Mouse (Mus musculus) limb, embryonic 13.5 days (tissue): ENCODE data around the gene Trim24. TPM values are rescaled to one million over a fixed set of nuclear protein-coding genes. Genes with fewer than 3 reads are reported as not detected.
"Not testable (repeated sequence)": the region's sequence is repeated elsewhere in the genome, so short reads cannot be mapped to it uniquely, and the experiment has no call there.

Experiments
- ATAC-seq: fragments of 200-750 bp; cut with Nextera tagmentation; 2 replicates; pipeline ENCODE4 v1.8.0; 2017; ENCODE audit warnings: low read depth, moderate number of reproducible peaks, moderate TSS enrichment; ENCODE audit not compliant: low FRiP score
- H3K27ac ChIP-seq: fragments of 300-500 bp; sonication (generic); 2 replicates; pipeline ENCODE4 v1.5.1; 2015; ENCODE audit warnings: inconsistent platforms, mild to moderate bottlenecking, moderate library complexity
- H3K27me3 ChIP-seq: fragments of 300-500 bp; sonication (generic); 2 replicates; pipeline ENCODE4 v1.6.1; 2015; ENCODE audit warnings: mild to moderate bottlenecking, inconsistent platforms
- H3K36me3 ChIP-seq: fragments of 300-500 bp; sonication (generic); 2 replicates; pipeline ENCODE4 v1.6.1; 2015; ENCODE audit warnings: inconsistent platforms, mild to moderate bottlenecking, moderate library complexity
- H3K4me1 ChIP-seq: fragments of 300-500 bp; sonication (generic); 2 replicates; pipeline ENCODE4 v1.6.1; 2015; ENCODE audit warnings: inconsistent platforms
- H3K4me2 ChIP-seq: fragments of 300-500 bp; sonication (generic); replicated peaks from 2 replicates; pipeline ENCODE4 v1.6.1; 2015; ENCODE audit warnings: inconsistent platforms, mild to moderate bottlenecking, moderate library complexity
- H3K4me3 ChIP-seq: fragments of 300-500 bp; sonication (generic); 2 replicates; pipeline ENCODE4 v1.5.1; 2015; ENCODE audit warnings: moderate library complexity, mild to moderate bottlenecking, inconsistent platforms
- H3K9ac ChIP-seq: fragments of 300-500 bp; sonication (generic); 2 replicates; pipeline ENCODE4 v1.6.1; 2015; ENCODE audit warnings: mild to moderate bottlenecking, inconsistent platforms
- H3K9me3 ChIP-seq: fragments of 300-500 bp; sonication (generic); 2 replicates; pipeline ENCODE4 v1.6.1; 2016; ENCODE audit warnings: inconsistent platforms
- WGBS: fragments of 180-500 bp; shearing (Covaris S2); methylation state at CpG from one replicate; pipeline ENCODE4 v1.1.7; 2015; 5-methylcytosine and 5-hydroxymethylcytosine counted together
- polyA plus RNA-seq: library from polyadenylated mRNA; unstranded; fragments of >200 nt; fragmentation: Nextera tagmentation; extraction: Ambion mirVana; gene quantifications from 2 replicates; pipeline ENCODE4 v1.2.1, GENCODE M21; 2015

The Trim24 gene
- polyA plus RNA-seq, 1 experiment from 2014 or later, result 17.5 TPM

GRCm38 (mm10) chr6:37844947-37845346 is 25.7 kb upstream of the Trim24 start:
- H3K4me1 ChIP-seq, H3K9me3 ChIP-seq, H3K27ac ChIP-seq, H3K36me3 ChIP-seq, H3K27me3 ChIP-seq, H3K4me3 ChIP-seq, ATAC-seq, H3K4me2 ChIP-seq, H3K9ac ChIP-seq: not testable (repeated sequence)
- 78% methylated on average over 6 of the region's 6 CpGs for WGBS

- H3K4me3 ChIP-seq, H3K4me1 ChIP-seq, ATAC-seq, H3K4me2 ChIP-seq, H3K9ac ChIP-seq, H3K27ac ChIP-seq, H3K27me3 ChIP-seq, H3K36me3 ChIP-seq: not testable (repeated sequence)
- 82% methylated on average over 4 of the region's 4 CpGs for WGBS
- H3K9me3 ChIP-seq, result peaks cover 10% of the 10 kb centered on the region
Observed at GRCm38 (mm10) chr6:37847531-37847930, 23.1 kb upstream of the Trim24 start.

GRCm38 (mm10) chr6:37851352-37851751 is 19.3 kb upstream of the Trim24 start:
- Histone ChIP-seq H3K4me3 (no peak overlapping the region), H3K4me1 (no peaks in the 10 kb centered on the region), H3K36me3 (no peaks in the 10 kb centered on the region), H3K27ac (no peak overlapping the region), H3K4me2 (no peak overlapping the region), H3K9me3 (peaks cover 10% of the 10 kb centered on the region), H3K27me3 (no peaks in the 10 kb centered on the region), H3K9ac (no peak overlapping the region)
- ATAC-seq, result no peak
- WGBS, result 80% methylated on average over 2 of the region's 2 CpGs

GRCm38 (mm10) chr6:37853289-37853688 is 17.3 kb upstream of the Trim24 start:
- Histone ChIP-seq H3K27me3 (no peaks in the 10 kb centered on the region), H3K27ac (no peak overlapping the region), H3K36me3 (no peaks in the 10 kb centered on the region), H3K9ac (no peak overlapping the region), H3K4me1 (no peaks in the 10 kb centered on the region), H3K9me3 (peaks cover 8% of the 10 kb centered on the region), H3K4me3 (no peak overlapping the region), H3K4me2 (no peak overlapping the region)
- WGBS, result 90% methylated on average over 2 of the region's 2 CpGs
- ATAC-seq, result no peak

GRCm38 (mm10) chr6:37855384-37855783 is 15.2 kb upstream of the Trim24 start:
- no peaks in the 10 kb centered on the region for H3K27me3 ChIP-seq
- H3K4me2 ChIP-seq, result no peak overlapping the region
- H3K9me3 ChIP-seq, result 0 out of 2 replicates have a peak, but pooled peaks cover 3% of the 10 kb centered on the region
- no peak overlapping the region for H3K27ac ChIP-seq
- no peak for ATAC-seq
- H3K4me3 ChIP-seq, result no peak overlapping the region
- WGBS, result 86% methylated on average over 2 of the region's 2 CpGs
- no peaks in the 10 kb centered on the region for H3K36me3 ChIP-seq
- no peak overlapping the region for H3K9ac ChIP-seq
- no peaks in the 10 kb centered on the region for H3K4me1 ChIP-seq

- not testable (repeated sequence) for ATAC-seq, H3K4me2 ChIP-seq, H3K4me3 ChIP-seq, H3K9ac ChIP-seq, H3K9me3 ChIP-seq, H3K4me1 ChIP-seq, H3K27me3 ChIP-seq, H3K27ac ChIP-seq, H3K36me3 ChIP-seq
- 89% methylated on average over 9 of the region's 9 CpGs for WGBS
Observed at GRCm38 (mm10) chr6:37856300-37856699, 14.3 kb upstream of the Trim24 start.

GRCm38 (mm10) chr6:37857196-37857874 is 13.3 kb upstream of the Trim24 start:
- WGBS, result 63% methylated on average over 4 of the region's 4 CpGs

GRCm38 (mm10) chr6:37858126-37858525 is 12.5 kb upstream of the Trim24 start:
- H3K4me3 ChIP-seq, result no peak overlapping the region
- 85% methylated on average over 4 of the region's 4 CpGs for WGBS
- no peak overlapping the region for H3K27ac ChIP-seq
- no peak for ATAC-seq
- H3K4me1 ChIP-seq, result no peaks in the 10 kb centered on the region
- no peaks in the 10 kb centered on the region for H3K27me3 ChIP-seq
- H3K9me3 ChIP-seq, result no peaks in the 10 kb centered on the region
- H3K4me2 ChIP-seq, result no peak overlapping the region
- no peak overlapping the region for H3K9ac ChIP-seq
- no peaks in the 10 kb centered on the region for H3K36me3 ChIP-seq

More at GRCm38 (mm10) chr6:37857196-37857874, 13.3 kb upstream of the Trim24 start:
- Histone ChIP-seq H3K9ac (no peak overlapping the region), H3K27me3 (no peaks in the 10 kb centered on the region), H3K4me1 (no peaks in the 10 kb centered on the region), H3K36me3 (no peaks in the 10 kb centered on the region), H3K4me3 (no peak overlapping the region), H3K27ac (no peak overlapping the region), H3K9me3 (no peaks in the 10 kb centered on the region), H3K4me2 (no peak overlapping the region)
- ATAC-seq, result no peak

GRCm38 (mm10) chr6:37862893-37863292 is 7.7 kb upstream of the Trim24 start:
- Histone ChIP-seq H3K27me3 (no peaks in the 10 kb centered on the region), H3K9ac (no peak overlapping the region), H3K4me1 (no peaks in the 10 kb centered on the region), H3K27ac (no peak overlapping the region), H3K9me3 (no peaks in the 10 kb centered on the region), H3K4me3 (no peak overlapping the region), H3K36me3 (no peaks in the 10 kb centered on the region), H3K4me2 (no peak overlapping the region)
- no peak for ATAC-seq
- 91% methylated on average over 7 of the region's 7 CpGs for WGBS

GRCm38 (mm10) chr6:37863961-37864730 is 6.5 kb upstream of the Trim24 start:
- no peak overlapping the region for H3K27ac ChIP-seq
- H3K27me3 ChIP-seq, result no peaks in the 10 kb centered on the region
- H3K9me3 ChIP-seq, result no peaks in the 10 kb centered on the region
- no peak overlapping the region for H3K4me2 ChIP-seq
- no peak overlapping the region for H3K4me3 ChIP-seq
- H3K9ac ChIP-seq, result no peak overlapping the region
- no peaks in the 10 kb centered on the region for H3K36me3 ChIP-seq
- no peak for ATAC-seq
- H3K4me1 ChIP-seq, result no peaks in the 10 kb centered on the region
- 64% methylated on average over 2 of the region's 2 CpGs for WGBS

GRCm38 (mm10) chr6:37871137-37871851 is 683 bp downstream of the Trim24 start:
- peak overlapping the region; percentile 99 for H3K27ac ChIP-seq
- H3K36me3 ChIP-seq, result peaks cover 40% of the 10 kb centered on the region
- peaks cover 40% of the 10 kb centered on the region for H3K9me3 ChIP-seq
- H3K4me3 ChIP-seq, result peak overlapping the region; percentile 87
- H3K4me1 ChIP-seq, result 0 out of 2 replicates have a peak, but pooled peaks cover 4% of the 10 kb centered on the region
- peak overlapping the region; percentile 97 for H3K9ac ChIP-seq
- H3K27me3 ChIP-seq, result no peaks in the 10 kb centered on the region
- peak; percentile 39 for ATAC-seq
- peak overlapping the region; percentile 60 for H3K4me2 ChIP-seq
- WGBS, result under 1% methylated on average over 68 of the region's 70 CpGs

- no peak for ATAC-seq
- no peaks in the 10 kb centered on the region for H3K27me3 ChIP-seq
- H3K4me3 ChIP-seq, result no peak overlapping the region
- peaks cover 55% of the 10 kb centered on the region for H3K9me3 ChIP-seq
- no peak overlapping the region for H3K9ac ChIP-seq
- peaks cover 56% of the 10 kb centered on the region for H3K36me3 ChIP-seq
- H3K4me1 ChIP-seq, result 0 out of 2 replicates have a peak, but pooled peaks cover 4% of the 10 kb centered on the region
- WGBS, result 89% methylated on average over 1 of the region's 1 CpGs
- no peak overlapping the region for H3K27ac ChIP-seq
- no peak overlapping the region for H3K4me2 ChIP-seq
Observed at GRCm38 (mm10) chr6:37872861-37873260, 2.2 kb downstream of the Trim24 start.
